Mouse (Mus musculus) NIH3T3 (cell line): ENCODE results near the gene Mrpl22.

ENCODE experiments used
- DNase-seq: peaks from one replicate; pipeline ENCODE4 v3.0.0-alpha.2; 2012; ENCODE audit warnings: low read depth

Gene Mrpl22

GRCm38 (mm10) chr11:58171459-58172091 is at the start of gene Mrpl22:
Gene Mrpl22 (plus strand): TSS chr11:58171661.
- peak; percentile 99 for DNase-seq

GRCm38 (mm10) chr11:58123711-58124110 is 47.8 kb upstream of the Mrpl22 start:
- DNase-seq = no peak

GRCm38 (mm10) chr11:58125021-58125420 is 46.4 kb upstream of the Mrpl22 start:
- no peak for DNase-seq

- peak; percentile 64 for DNase-seq
These were observed 44.9 kb upstream of the Mrpl22 start for GRCm38 (mm10) chr11:58126397-58127160.

GRCm38 (mm10) chr11:58127544-58127943 is 43.9 kb upstream of the Mrpl22 start:
- no peak for DNase-seq

GRCm38 (mm10) chr11:58129302-58129843 is 42.1 kb upstream of the Mrpl22 start:
- DNase-seq = no peak

- no peak for DNase-seq
These were observed 39.4 kb upstream of the Mrpl22 start for GRCm38 (mm10) chr11:58132026-58132425.

- DNase-seq = no peak
These were observed 36.6 kb upstream of the Mrpl22 start for GRCm38 (mm10) chr11:58134869-58135268.

GRCm38 (mm10) chr11:58135296-58135695 is 36.2 kb upstream of the Mrpl22 start:
- no peak for DNase-seq

GRCm38 (mm10) chr11:58136677-58137076 is 34.8 kb upstream of the Mrpl22 start:
- no peak for DNase-seq

GRCm38 (mm10) chr11:58138821-58139220 is 32.6 kb upstream of the Mrpl22 start:
- no peak for DNase-seq

- DNase-seq = no peak
These were observed 32.0 kb upstream of the Mrpl22 start for GRCm38 (mm10) chr11:58139466-58139865.

- DNase-seq = no peak
These were observed 27.6 kb upstream of the Mrpl22 start for GRCm38 (mm10) chr11:58143704-58144426.

GRCm38 (mm10) chr11:58146241-58146640 is 25.2 kb upstream of the Mrpl22 start:
- no peak for DNase-seq

GRCm38 (mm10) chr11:58155458-58155857 is 16.0 kb upstream of the Mrpl22 start:
- DNase-seq = no peak

GRCm38 (mm10) chr11:58156871-58157270 is 14.6 kb upstream of the Mrpl22 start:
- DNase-seq = no peak

GRCm38 (mm10) chr11:58165072-58165471 is 6.4 kb upstream of the Mrpl22 start:
- DNase-seq = peak; percentile 31

- DNase-seq = no peak
These were observed 3.7 kb upstream of the Mrpl22 start for GRCm38 (mm10) chr11:58167822-58168166.

GRCm38 (mm10) chr11:58168167-58168915 is 3.1 kb upstream of the Mrpl22 start, which contains the start of gene Gemin5:
Gene Gemin5 (minus strand): TSS chr11:58168539.
- DNase-seq = peak; percentile 94

- DNase-seq = no peak
These were observed 1.8 kb upstream of the Mrpl22 start for GRCm38 (mm10) chr11:58169666-58170065.

- peak; percentile 95 for DNase-seq
These were observed 8.1 kb downstream of the Mrpl22 start for GRCm38 (mm10) chr11:58179563-58179962.

- DNase-seq = peak; percentile 29
These were observed 8.5 kb downstream of the Mrpl22 start for GRCm38 (mm10) chr11:58179986-58180385.
